Mouse (Mus musculus) gastrocnemius, postnatal 4 days (tissue): Measurements from ENCODE around the gene Gm20604. TPM values are rescaled to one million over a fixed set of nuclear protein-coding genes. Genes with fewer than 3 reads are reported as not detected.
A peak's percentile ranks its signal among the peaks of the same experiment; 100 is the strongest.

Experiments used
- DNase-seq, 2 experiments: peaks; one replicate each; pipeline ENCODE4 v3.0.0; 2021 to 2022; ENCODE audit warnings: low spot score in 2 of 2, mixed read lengths in 2 of 2
- total RNA-seq, 2 experiments: library from RNA; stranded (reverse); gene quantifications; 2 replicates each; pipeline ENCODE4 v1.2.3; 2021

The Gm20604 gene
- total RNA-seq, 2 experiments from 2014 or later = 4.7 to 5.4 TPM

GRCm38 (mm10) chr12:102709896-102710295 is 48.6 kb downstream of the Gm20604 start:
- DNase-seq = no peak

GRCm38 (mm10) chr12:102708220-102708619 is 50.3 kb downstream of the Gm20604 start:
- no peak for DNase-seq

DNA sequence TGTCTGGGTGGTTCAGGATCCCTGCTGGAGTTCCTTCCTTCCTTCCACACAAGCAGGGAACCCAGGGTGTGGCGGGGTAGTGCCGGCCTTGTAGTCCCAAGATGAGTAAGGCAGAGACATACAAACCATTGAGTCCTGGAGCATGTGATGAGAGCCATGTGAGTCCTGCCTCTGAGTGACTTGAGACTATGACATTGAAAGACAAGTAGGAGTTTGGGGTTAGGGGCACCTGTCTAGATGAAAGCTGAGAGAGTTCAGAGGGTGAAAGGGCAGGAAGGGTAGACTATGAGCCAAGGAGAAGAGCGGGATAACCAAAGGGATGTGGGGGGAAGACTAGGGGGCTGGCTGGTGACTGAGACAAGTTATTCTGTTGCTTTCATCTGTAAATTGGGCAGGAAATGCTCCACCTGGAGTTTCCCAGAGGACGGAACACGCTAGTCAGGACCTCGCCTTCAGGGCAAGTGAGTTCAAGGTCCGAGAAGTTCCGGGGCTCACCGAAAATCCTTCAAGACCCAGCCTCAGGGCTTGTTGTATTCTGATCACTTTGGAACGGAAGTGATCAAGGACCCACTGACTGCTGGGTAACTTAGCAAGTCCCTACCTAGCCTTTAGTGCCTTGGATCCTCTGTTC is 51.5 kb downstream of the Gm20604 start:
- no peak for DNase-seq

GRCm38 (mm10) chr12:102705906-102706640 is 52.4 kb downstream of the Gm20604 start:
- DNase-seq = no peak

- DNase-seq = peak; percentile 85 to 90
Measured at GRCm38 (mm10) chr12:102705216-102705871, 53.1 kb downstream of the Gm20604 start.

- DNase-seq = peak in 1 of 2 experiments; percentile 60
Measured at GRCm38 (mm10) chr12:102704457-102705198, 53.8 kb downstream of the Gm20604 start, which contains the start of gene Itpk1. Gene Itpk1 (minus strand): TSS chr12:102704930.

GRCm38 (mm10) chr12:102703921-102704408 is 54.5 kb downstream of the Gm20604 start:
- DNase-seq = no peak

- DNase-seq = no peak
Measured at GRCm38 (mm10) chr12:102703441-102703840, 55.0 kb downstream of the Gm20604 start.

- DNase-seq = no peak
Measured at GRCm38 (mm10) chr12:102703111-102703412, 55.4 kb downstream of the Gm20604 start.

- DNase-seq = peak; percentile 77 to 90
Measured at GRCm38 (mm10) chr12:102702356-102703110, 55.9 kb downstream of the Gm20604 start.

DNA sequence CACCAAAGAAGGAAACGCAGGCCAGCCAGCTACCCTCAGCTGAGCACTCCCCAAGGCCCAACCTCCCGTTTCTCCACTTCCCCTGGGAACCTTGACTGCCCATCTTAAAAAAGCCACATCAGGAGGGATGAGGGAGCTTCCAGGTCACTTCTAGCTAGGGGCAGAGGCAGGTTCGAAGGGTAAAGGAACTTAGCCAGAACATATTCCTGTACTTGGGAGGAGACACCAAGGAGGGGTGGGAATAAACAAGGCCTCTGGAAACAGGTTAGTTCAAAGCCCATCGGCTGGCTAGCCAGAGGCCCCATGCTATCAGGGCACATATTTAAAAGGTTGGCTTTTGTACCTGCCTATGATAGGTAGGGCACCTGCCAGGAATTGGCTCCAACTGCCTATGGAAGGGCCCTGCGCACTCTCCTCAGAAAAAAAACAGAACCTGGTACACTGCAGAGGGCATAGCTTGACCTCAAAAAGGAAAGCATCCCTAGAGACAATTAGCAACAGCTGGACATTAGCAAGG is 56.7 kb downstream of the Gm20604 start:
- no peak for DNase-seq

DNA sequence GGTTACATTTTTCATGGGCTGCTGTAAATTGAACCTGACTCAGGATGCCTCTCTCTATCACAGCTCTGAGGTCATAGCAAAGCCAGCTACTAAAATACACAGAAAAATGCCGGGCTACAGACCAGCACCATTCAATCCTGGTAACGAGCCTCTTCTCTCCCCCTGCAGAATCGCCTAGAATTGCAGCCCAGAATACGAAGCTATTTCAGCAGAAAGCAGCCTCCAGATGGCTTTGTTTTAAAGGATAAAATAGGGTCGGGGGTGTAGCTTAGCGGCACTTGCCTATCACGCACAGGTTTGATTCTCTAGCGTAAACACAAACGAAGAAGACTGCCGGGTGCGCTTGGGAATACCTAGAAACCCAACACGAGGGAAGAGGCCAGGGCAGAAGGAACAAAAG is 58.0 kb downstream of the Gm20604 start:
- no peak for DNase-seq

DNA sequence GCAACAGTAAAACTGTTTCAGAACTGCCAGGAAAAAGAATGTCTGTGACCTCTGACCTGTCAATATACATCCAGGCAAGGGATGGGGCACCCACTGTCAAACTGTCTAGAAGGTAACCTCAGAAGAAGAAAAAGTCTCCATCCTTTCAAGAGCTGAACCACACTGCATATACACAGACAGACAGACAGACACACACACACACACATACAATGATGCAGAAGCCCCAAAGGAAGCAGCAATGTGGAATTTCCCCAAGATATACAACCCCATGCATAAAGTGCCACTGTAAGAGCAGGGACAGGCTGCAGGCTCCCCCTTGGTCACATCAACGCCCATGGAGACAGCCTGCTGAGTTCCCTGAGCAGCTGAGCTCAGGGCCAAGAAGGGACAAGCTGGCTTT is 59.3 kb downstream of the Gm20604 start:
- DNase-seq = no peak

GRCm38 (mm10) chr12:102698089-102698684 is 60.3 kb downstream of the Gm20604 start:
- no peak for DNase-seq

DNA sequence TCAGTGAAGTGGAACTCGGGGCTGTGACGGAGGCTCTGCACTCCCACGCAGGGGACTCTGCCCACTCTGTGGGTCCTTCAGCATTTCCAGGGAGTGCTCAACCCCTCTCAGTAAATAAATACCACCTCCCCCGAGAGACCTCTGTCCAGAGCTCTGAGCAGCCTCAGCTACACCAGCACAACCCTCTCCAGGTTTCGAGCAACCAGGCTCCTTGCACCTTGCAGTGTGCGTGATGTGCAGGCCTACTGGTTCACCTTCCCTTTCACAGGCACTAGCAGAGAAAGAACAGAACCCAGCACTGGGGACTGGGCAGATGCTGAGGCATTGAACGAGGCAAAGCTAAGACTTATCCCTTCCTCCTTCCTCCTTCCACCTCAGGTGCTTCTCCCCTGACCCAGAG is 61.1 kb downstream of the Gm20604 start:
- no peak for DNase-seq

DNA sequence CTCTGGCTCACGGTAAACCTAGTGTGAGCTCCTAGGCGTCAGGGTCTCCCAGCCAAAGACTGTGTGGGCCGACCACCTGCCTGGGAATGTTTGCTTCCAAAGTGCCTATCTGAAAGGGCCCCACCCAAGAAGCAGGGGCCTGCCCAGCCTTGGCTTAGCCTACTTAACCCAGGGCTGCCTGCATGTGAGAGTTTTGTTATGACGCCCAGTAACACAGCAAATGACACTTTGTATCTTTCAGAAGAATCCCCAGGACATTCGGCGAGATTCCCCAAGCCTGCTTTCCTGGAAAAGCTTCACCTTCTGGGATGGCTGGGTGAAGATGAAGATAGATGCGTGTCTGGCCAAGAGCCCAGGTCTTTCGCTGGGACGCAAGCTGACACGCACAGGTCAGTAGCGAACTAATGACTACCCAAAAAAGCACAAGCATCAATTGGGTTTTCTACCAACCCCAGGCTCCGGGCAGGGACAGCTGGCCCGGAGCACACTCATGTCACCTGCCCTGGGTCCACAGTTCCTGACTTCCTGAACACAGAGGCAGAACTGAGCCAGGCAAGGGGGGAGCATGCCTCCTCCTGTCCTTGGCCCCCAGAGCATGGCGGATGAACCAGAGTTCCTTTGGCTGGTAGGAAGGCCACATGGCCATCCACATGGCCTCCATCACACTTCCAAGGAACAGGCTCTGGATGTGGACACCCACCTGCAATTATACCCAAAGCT is 61.7 kb downstream of the Gm20604 start:
- DNase-seq = no peak

DNA sequence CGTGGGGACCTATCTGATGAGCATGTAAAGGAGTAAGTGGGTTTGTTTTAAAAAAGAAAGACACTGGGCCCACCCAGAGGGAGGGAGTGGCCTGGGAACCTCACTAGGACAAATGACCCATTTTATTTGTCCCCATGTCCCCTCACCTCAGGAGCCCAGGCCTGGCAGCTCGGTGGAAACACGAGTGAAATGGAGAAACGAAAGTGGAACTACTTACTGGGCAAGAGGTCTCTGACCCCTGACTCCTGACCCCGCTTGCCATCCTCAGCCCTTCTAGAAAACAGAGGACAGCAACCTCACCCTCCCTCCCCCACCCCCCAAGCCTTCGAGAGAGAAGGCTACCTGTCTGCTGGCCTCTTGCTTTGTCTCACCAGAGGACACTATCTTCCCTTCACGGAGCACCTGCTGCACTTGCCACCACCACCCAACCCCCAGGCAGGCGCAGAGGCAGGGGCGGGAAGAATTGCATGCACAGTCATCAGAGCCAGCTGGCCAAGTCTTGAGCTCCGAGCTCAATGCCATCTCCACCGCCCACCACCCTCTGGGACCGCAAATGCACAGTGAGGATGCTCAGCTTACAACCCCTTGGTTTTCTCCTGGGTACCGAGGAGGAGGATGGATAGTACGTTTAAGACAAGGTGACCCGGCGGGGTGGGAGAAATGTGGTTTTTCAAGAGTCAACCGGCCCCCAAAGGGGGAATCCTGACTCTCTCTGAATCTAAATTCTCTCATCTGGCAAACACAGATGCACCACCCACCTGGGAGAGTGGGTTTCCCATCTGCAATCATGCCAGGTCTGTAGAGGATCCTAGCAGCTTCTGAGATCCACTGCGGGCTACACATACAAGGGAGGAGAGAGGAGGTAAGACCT is 62.9 kb downstream of the Gm20604 start:
- DNase-seq = no peak

DNA sequence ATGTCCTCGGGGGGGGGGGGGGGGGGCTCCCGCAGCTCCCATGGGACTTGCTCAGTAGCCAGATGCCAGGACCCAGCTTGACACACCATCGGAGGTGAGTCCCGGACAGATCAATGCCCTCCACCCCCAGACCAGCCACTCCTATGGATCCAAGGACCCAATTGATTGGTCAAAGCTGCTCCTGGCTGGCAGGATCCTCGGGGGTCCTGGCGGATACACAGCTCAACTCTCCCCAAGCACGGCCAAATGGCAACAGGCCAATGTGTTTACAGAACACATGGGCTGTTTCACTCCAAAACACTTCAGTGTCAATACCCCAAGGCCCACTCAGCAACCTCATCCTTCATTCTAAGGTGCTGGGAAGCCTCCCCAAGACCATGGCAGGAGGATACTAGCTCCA is 66.7 kb downstream of the Gm20604 start:
- no peak for DNase-seq
